Mouse (Mus musculus): ENCODE data around the gene Ralgps2. TPM values are rescaled to one million over a fixed set of nuclear protein-coding genes. Genes with fewer than 3 reads are reported as not detected.

Gene Ralgps2
- total and polyA plus RNA-seq, 3 experiments, result 9.3 to 24.5 (median 24.2) TPM

DNA sequence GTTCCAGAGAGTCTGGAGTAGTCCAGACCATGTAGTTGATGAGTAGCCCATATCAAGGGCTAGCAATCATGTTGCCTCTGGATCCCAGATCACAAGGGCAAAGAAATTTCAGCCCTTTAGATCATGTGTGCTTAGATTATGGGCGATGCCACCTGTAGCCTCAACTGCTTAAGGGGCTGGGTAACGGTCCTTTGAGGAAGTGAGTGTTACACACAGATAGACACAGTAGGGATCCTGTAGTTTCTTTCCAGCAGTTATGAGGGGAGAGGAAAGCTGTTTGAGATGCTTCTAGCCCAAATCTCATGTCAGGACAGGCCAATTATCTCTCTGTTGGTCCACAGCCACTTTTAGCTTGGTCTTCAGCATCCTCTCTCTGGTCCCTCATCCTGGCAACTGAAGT, 153.4 kb downstream of the Ralgps2 start:
- ATAC-seq (ENCODE audit: extremely low read depth, insufficient number of reproducible peaks, low FRiP score, poor library complexity, severe bottlenecking) (no peak), DNase-seq (ENCODE audit: low spot score) (no peak)
- peaks cover 14% of the 10 kb centered on the region for H3K4me1 ChIP-seq (ENCODE audit: insufficient read depth, low read depth, low read length)
- no peak overlapping the region for H3K4me3 ChIP-seq (ENCODE audit: low read depth, low read length)
- peaks cover 23% of the 10 kb centered on the region for H3K27me3 ChIP-seq (ENCODE audit: insufficient read depth, low read length)
- H3K9me3 ChIP-seq (replicated peaks), result no peaks in the 10 kb centered on the region
- TF ChIP-seq POLR2AphosphoS5 (IDR thresholded peaks at IDR 0.05; ENCODE audit: insufficient replicate concordance, low read depth, low read length), result no peak
- no peak for TF ChIP-seq GATA1 (IDR thresholded peaks at IDR 0.05; ENCODE audit: borderline replicate concordance, low read length)
- TF ChIP-seq TAL1 (conservative IDR thresholded peaks at IDR 0.05; ENCODE audit: low read depth, low read length), result no peak
- TF ChIP-seq GATA2 (IDR thresholded peaks at IDR 0.05; ENCODE audit: borderline replicate concordance, low read depth, low read length), result no peak
- no peak for TF ChIP-seq CTCF (IDR thresholded peaks at IDR 0.05; ENCODE audit: low read depth, low read length)
- H3K36me3 ChIP-seq (replicated peaks), result no peaks in the 10 kb centered on the region

DNA sequence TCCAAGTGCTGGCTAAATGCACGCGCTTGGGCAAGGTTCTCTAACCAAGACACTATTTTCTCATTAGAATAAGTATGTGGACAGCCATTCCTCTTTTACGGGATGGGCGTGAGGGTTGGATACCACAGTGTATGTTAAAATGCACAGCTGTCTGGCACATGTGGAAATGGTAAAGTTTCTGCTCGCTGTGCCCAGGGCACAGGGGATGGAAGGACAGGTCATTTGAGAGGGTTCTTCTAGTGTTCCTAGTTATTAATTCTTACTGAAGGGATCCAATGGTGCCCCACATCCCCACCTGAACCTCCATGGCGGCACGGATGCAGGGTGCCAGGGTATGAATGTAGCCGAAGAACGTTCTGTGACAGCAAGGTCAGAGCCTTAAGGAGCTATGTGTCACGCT, 154.5 kb downstream of the Ralgps2 start:
- no peaks in the 10 kb centered on the region for H3K9me3 ChIP-seq (replicated peaks)
- ATAC-seq (ENCODE audit: extremely low read depth, insufficient number of reproducible peaks, low FRiP score, poor library complexity, severe bottlenecking) (no peak), DNase-seq (ENCODE audit: low spot score) (no peak)
- TF ChIP-seq POLR2AphosphoS5 (IDR thresholded peaks at IDR 0.05; ENCODE audit: insufficient replicate concordance, low read depth, low read length) (no peak), GATA2 (IDR thresholded peaks at IDR 0.05; ENCODE audit: borderline replicate concordance, low read depth, low read length) (no peak), TAL1 (conservative IDR thresholded peaks at IDR 0.05; ENCODE audit: low read depth, low read length) (no peak), CTCF (IDR thresholded peaks at IDR 0.05; ENCODE audit: low read depth, low read length) (no peak), GATA1 (IDR thresholded peaks at IDR 0.05; ENCODE audit: borderline replicate concordance, low read length) (no peak)
- no peak overlapping the region for H3K4me3 ChIP-seq (ENCODE audit: low read depth, low read length)
- no peaks in the 10 kb centered on the region for H3K36me3 ChIP-seq (replicated peaks)
- peaks cover 32% of the 10 kb centered on the region for H3K27me3 ChIP-seq (ENCODE audit: insufficient read depth, low read length)
- peaks cover 14% of the 10 kb centered on the region for H3K4me1 ChIP-seq (ENCODE audit: insufficient read depth, low read depth, low read length)

DNA sequence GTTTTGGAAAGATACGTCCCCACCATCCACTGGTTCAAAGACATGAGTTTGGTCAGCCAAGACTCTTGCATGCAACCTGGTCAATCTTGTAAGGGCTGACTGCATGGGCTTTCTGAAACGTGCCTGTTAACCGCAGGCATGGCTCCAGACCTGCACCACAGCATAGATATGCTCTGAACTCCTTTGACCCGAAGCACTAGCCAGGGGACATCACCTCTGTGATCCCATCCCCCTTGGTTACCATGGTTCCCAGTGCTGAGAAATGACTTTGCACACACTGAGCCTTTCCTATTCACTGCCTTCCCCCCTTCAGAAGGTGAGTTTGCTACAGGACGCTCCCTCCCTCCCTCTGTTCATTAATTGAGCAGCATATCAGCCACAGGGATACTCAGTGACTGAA, 155.3 kb downstream of the Ralgps2 start:
- Histone ChIP-seq H3K4me1 (ENCODE audit: insufficient read depth, low read depth, low read length) (peaks cover 13% of the 10 kb centered on the region), H3K27me3 (ENCODE audit: insufficient read depth, low read length) (peaks cover 39% of the 10 kb centered on the region), H3K36me3 (replicated peaks) (no peaks in the 10 kb centered on the region), H3K4me3 (ENCODE audit: low read depth, low read length) (no peak overlapping the region), H3K9me3 (replicated peaks) (no peaks in the 10 kb centered on the region)
- no peak for TF ChIP-seq TAL1 (conservative IDR thresholded peaks at IDR 0.05; ENCODE audit: low read depth, low read length)
- no peak for TF ChIP-seq GATA1 (IDR thresholded peaks at IDR 0.05; ENCODE audit: borderline replicate concordance, low read length)
- TF ChIP-seq GATA2 (IDR thresholded peaks at IDR 0.05; ENCODE audit: borderline replicate concordance, low read depth, low read length), result no peak
- TF ChIP-seq POLR2AphosphoS5 (IDR thresholded peaks at IDR 0.05; ENCODE audit: insufficient replicate concordance, low read depth, low read length), result no peak
- TF ChIP-seq CTCF (IDR thresholded peaks at IDR 0.05; ENCODE audit: low read depth, low read length), result no peak
- DNase-seq (ENCODE audit: low spot score) (no peak), ATAC-seq (ENCODE audit: extremely low read depth, insufficient number of reproducible peaks, low FRiP score, poor library complexity, severe bottlenecking) (no peak)

DNA sequence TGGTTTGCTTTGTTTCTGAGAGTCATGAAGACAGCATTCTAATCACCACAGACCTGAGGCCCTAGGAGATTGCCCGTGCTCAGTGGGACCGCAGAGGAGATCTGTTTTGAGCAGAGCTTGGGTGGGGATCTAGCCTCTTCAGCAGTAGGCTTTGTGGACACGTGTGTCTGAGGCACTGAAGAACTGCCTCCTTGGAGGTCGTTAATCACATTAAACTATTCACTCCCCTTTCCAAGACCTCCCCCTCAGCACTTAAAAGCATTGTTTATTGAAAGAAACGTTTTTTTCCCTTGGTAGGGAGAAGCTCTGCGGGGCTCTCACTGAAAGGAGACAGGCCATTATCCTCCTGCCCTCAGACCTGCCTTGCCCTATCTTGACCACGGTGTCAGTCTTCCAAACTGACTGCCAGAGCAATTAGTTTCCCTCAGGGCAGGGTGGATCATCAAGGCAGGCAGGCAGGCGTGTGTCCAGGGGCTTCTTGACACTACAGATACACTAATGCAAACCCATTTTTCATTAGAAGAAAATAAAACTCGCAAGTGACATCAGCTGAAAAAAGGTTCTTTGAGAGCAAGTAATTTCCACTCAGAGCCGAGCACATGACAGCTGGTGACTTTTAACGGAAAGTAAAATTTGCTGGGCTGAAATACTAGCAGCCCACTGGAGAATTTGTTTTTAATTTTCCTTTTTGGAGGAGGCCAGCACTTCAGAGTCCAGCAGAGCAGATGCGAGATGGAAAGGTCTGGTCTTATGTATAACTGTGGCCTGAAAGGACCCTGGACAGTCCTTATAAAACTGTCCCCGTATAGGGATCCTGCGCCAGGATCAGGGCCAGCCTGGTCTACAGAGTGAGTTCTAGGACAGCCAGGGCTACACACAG, 157.2 kb downstream of the Ralgps2 start:
- ATAC-seq (ENCODE audit: extremely low read depth, insufficient number of reproducible peaks, low FRiP score, poor library complexity, severe bottlenecking), result no peak

DNA sequence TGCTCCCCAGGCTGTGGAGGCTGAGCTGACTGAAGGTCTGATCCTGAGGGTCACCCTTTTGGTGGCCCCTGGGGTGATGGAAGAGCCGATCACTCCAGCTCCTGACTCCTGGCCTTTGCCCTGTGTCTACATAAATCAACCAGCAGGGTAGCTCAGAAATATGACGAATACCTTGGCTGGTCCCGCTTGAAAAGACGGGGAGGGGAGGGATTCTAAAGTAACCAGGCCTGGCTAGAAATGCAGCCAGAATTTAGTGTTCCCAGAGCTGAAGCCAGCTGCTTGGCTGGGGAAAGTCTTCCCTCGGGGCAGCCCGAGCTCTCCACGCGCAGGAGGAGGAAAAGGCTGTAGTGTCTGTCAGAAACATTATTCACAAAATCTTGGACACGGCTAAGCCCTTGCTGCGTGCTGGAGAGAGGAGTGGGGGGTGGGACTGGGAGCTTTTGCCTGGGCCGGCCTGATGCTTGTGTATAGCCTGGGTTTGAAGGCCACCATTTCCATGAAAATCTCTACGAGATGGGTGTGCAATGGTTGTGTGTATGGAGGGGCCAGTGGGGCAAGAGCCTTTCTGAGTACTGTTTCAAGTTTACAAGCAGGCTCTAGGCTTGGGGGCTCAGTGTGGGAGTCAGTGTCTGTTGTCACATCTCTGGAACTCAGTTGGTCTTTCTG, 158.2 kb downstream of the Ralgps2 start:
- Histone ChIP-seq H3K4me1 (ENCODE audit: insufficient read depth, low read depth, low read length) (no peaks in the 10 kb centered on the region), H3K4me3 (ENCODE audit: low read depth, low read length) (no peak overlapping the region), H3K36me3 (replicated peaks) (no peaks in the 10 kb centered on the region), H3K27me3 (ENCODE audit: insufficient read depth, low read length) (peaks cover 39% of the 10 kb centered on the region), H3K9me3 (replicated peaks) (no peaks in the 10 kb centered on the region)
- no peak for DNase-seq (ENCODE audit: low spot score)
- no peak for TF ChIP-seq CTCF (IDR thresholded peaks at IDR 0.05; ENCODE audit: low read depth, low read length)
- no peak for TF ChIP-seq POLR2AphosphoS5 (IDR thresholded peaks at IDR 0.05; ENCODE audit: insufficient replicate concordance, low read depth, low read length)
- no peak for TF ChIP-seq GATA2 (IDR thresholded peaks at IDR 0.05; ENCODE audit: borderline replicate concordance, low read depth, low read length)
- no peak for TF ChIP-seq GATA1 (IDR thresholded peaks at IDR 0.05; ENCODE audit: borderline replicate concordance, low read length)
- no peak for TF ChIP-seq TAL1 (conservative IDR thresholded peaks at IDR 0.05; ENCODE audit: low read depth, low read length)
- ATAC-seq (ENCODE audit: extremely low read depth, insufficient number of reproducible peaks, low FRiP score, poor library complexity, severe bottlenecking), result no peak

More for the DNA sequence above, 157.2 kb downstream of the Ralgps2 start:
- H3K27me3 ChIP-seq (ENCODE audit: insufficient read depth, low read length), result peaks cover 39% of the 10 kb centered on the region
- H3K36me3 ChIP-seq (replicated peaks), result no peaks in the 10 kb centered on the region
- H3K9me3 ChIP-seq (replicated peaks), result no peaks in the 10 kb centered on the region
- H3K4me1 ChIP-seq (ENCODE audit: insufficient read depth, low read depth, low read length), result no peaks in the 10 kb centered on the region
- no peak for DNase-seq (ENCODE audit: low spot score)
- H3K4me3 ChIP-seq (ENCODE audit: low read depth, low read length), result no peak overlapping the region
- TF ChIP-seq TAL1 (conservative IDR thresholded peaks at IDR 0.05; ENCODE audit: low read depth, low read length) (no peak), CTCF (IDR thresholded peaks at IDR 0.05; ENCODE audit: low read depth, low read length) (no peak), GATA2 (IDR thresholded peaks at IDR 0.05; ENCODE audit: borderline replicate concordance, low read depth, low read length) (no peak), GATA1 (IDR thresholded peaks at IDR 0.05; ENCODE audit: borderline replicate concordance, low read length) (no peak), POLR2AphosphoS5 (IDR thresholded peaks at IDR 0.05; ENCODE audit: insufficient replicate concordance, low read depth, low read length) (no peak)
